Mouse (Mus musculus) hindbrain, embryonic 10.5 days (tissue): ENCODE results near the gene Erbb4. TPM values are rescaled to one million over a fixed set of nuclear protein-coding genes. Genes with fewer than 3 reads are reported as not detected.
A peak's percentile ranks its signal among the peaks of the same experiment; 100 is the strongest.

Experiments used
- DNase-seq: peaks from one replicate; pipeline ENCODE4 v3.0.0-alpha.2; 2017; ENCODE audit warnings: low spot score
- H3K27ac ChIP-seq: fragments of 300-500 bp; sonication (generic); 2 replicates; pipeline ENCODE4 v1.5.1; 2016; ENCODE audit warnings: mild to moderate bottlenecking, moderate library complexity
- H3K27me3 ChIP-seq: fragments of 300-500 bp; sonication (generic); 2 replicates; pipeline ENCODE4 v1.6.1; 2016; ENCODE audit warnings: mild to moderate bottlenecking; ENCODE audit not compliant: poor library complexity, insufficient read depth, severe bottlenecking
- H3K36me3 ChIP-seq: fragments of 300-500 bp; sonication (generic); 2 replicates; pipeline ENCODE4 v1.6.1; 2016; ENCODE audit warnings: mild to moderate bottlenecking, moderate library complexity
- H3K4me1 ChIP-seq: fragments of 300-500 bp; sonication (generic); replicated peaks from 2 replicates; pipeline ENCODE4 v1.6.1; 2016; ENCODE audit warnings: mild to moderate bottlenecking
- H3K4me3 ChIP-seq: fragments of 300-500 bp; sonication (generic); 2 replicates; pipeline ENCODE4 v1.5.1; 2016; ENCODE audit warnings: mild to moderate bottlenecking, moderate library complexity
- H3K9me3 ChIP-seq: fragments of 300-500 bp; sonication (generic); 2 replicates; pipeline ENCODE4 v1.6.1; 2016; ENCODE audit warnings: mild to moderate bottlenecking, moderate library complexity
- WGBS: fragments of 180-500 bp; shearing (Covaris S2); methylation state at CpG from one replicate; pipeline ENCODE4 v1.1.7; 2016; 5-methylcytosine and 5-hydroxymethylcytosine counted together
- polyA plus RNA-seq: library from polyadenylated mRNA; unstranded; fragments of >200 nt; fragmentation: Nextera tagmentation; extraction: Ambion mirVana; gene quantifications from 2 replicates; pipeline ENCODE4 v1.2.1, GENCODE M21; 2016

Erbb4 gene
- polyA plus RNA-seq, 1 experiment from 2014 or later: 3.8 TPM

- Histone ChIP-seq H3K4me3 (no peak overlapping the region), H3K27me3 (no peaks in the 10 kb centered on the region), H3K9me3 (no peaks in the 10 kb centered on the region), H3K36me3 (no peaks in the 10 kb centered on the region), H3K27ac (no peak overlapping the region), H3K4me1 (no peaks in the 10 kb centered on the region)
- WGBS: 83% methylated on average over 2 of the region's 2 CpGs
- no peak for DNase-seq
These were observed 128.6 kb downstream of the Erbb4 start for GRCm38 (mm10) chr1:68979251-68979650.

- no peaks in the 10 kb centered on the region for H3K4me1 ChIP-seq
- H3K9me3 ChIP-seq: no peaks in the 10 kb centered on the region
- no peak overlapping the region for H3K4me3 ChIP-seq
- no peak overlapping the region for H3K27ac ChIP-seq
- H3K36me3 ChIP-seq: no peaks in the 10 kb centered on the region
- 92% methylated on average over 3 of the region's 3 CpGs for WGBS
- H3K27me3 ChIP-seq: no peaks in the 10 kb centered on the region
- no peak for DNase-seq
These were observed 129.3 kb downstream of the Erbb4 start for GRCm38 (mm10) chr1:68978571-68978970.

GRCm38 (mm10) chr1:68973355-68974127, 134.3 kb downstream of the Erbb4 start:
- H3K4me1 ChIP-seq: no peaks in the 10 kb centered on the region
- 77% methylated on average over 5 of the region's 5 CpGs for WGBS
- no peak overlapping the region for H3K27ac ChIP-seq
- no peaks in the 10 kb centered on the region for H3K9me3 ChIP-seq
- H3K27me3 ChIP-seq: no peaks in the 10 kb centered on the region
- H3K36me3 ChIP-seq: no peaks in the 10 kb centered on the region
- no peak overlapping the region for H3K4me3 ChIP-seq
- DNase-seq: no peak

GRCm38 (mm10) chr1:68964127-68964526, 143.7 kb downstream of the Erbb4 start:
- Histone ChIP-seq H3K36me3 (no peaks in the 10 kb centered on the region), H3K9me3 (no peaks in the 10 kb centered on the region), H3K4me3 (no peak overlapping the region), H3K27me3 (no peaks in the 10 kb centered on the region), H3K4me1 (peaks cover 11% of the 10 kb centered on the region), H3K27ac (no peak overlapping the region)
- no peak for DNase-seq

GRCm38 (mm10) chr1:68961365-68962116, 146.3 kb downstream of the Erbb4 start:
- Histone ChIP-seq H3K9me3 (no peaks in the 10 kb centered on the region), H3K4me3 (no peak overlapping the region), H3K27me3 (no peaks in the 10 kb centered on the region), H3K36me3 (no peaks in the 10 kb centered on the region), H3K4me1 (peaks cover 11% of the 10 kb centered on the region), H3K27ac (peak overlapping the region; percentile 35; the same call in 1 of the 2 replicates)
- no peak for DNase-seq
- 46% methylated on average over 2 of the region's 2 CpGs for WGBS

GRCm38 (mm10) chr1:68956766-68957533, 150.9 kb downstream of the Erbb4 start:
- H3K9me3 ChIP-seq: no peaks in the 10 kb centered on the region
- no peak overlapping the region for H3K27ac ChIP-seq
- no peak overlapping the region for H3K4me3 ChIP-seq
- H3K36me3 ChIP-seq: no peaks in the 10 kb centered on the region
- no peaks in the 10 kb centered on the region for H3K27me3 ChIP-seq
- H3K4me1 ChIP-seq: peaks cover 16% of the 10 kb centered on the region
- no peak for DNase-seq
- 62% methylated on average over 4 of the region's 4 CpGs for whole genome bisulfite sequencing

GRCm38 (mm10) chr1:68955482-68955881, 152.4 kb downstream of the Erbb4 start:
- Histone ChIP-seq H3K9me3 (no peaks in the 10 kb centered on the region), H3K4me1 (0 out of 2 replicates have a peak, but pooled peaks cover 6% of the 10 kb centered on the region), H3K36me3 (no peaks in the 10 kb centered on the region), H3K27ac (no peak overlapping the region), H3K4me3 (no peak overlapping the region), H3K27me3 (no peaks in the 10 kb centered on the region)
- no peak for DNase-seq
- 59% methylated on average over 2 of the region's 2 CpGs for WGBS

- Histone ChIP-seq H3K4me1 (no peaks in the 10 kb centered on the region), H3K9me3 (no peaks in the 10 kb centered on the region), H3K27me3 (no peaks in the 10 kb centered on the region), H3K27ac (no peak overlapping the region), H3K4me3 (no peak overlapping the region), H3K36me3 (no peaks in the 10 kb centered on the region)
- DNase-seq: no peak
- WGBS: 67% methylated on average over 2 of the region's 2 CpGs
These were observed 164.7 kb downstream of the Erbb4 start for GRCm38 (mm10) chr1:68943141-68943540.

GRCm38 (mm10) chr1:68934804-68935203, 173.1 kb downstream of the Erbb4 start:
- no peaks in the 10 kb centered on the region for H3K9me3 ChIP-seq
- H3K4me1 ChIP-seq: no peaks in the 10 kb centered on the region
- DNase-seq: no peak
- no peak overlapping the region for H3K4me3 ChIP-seq
- H3K27me3 ChIP-seq: no peaks in the 10 kb centered on the region
- H3K36me3 ChIP-seq: no peaks in the 10 kb centered on the region
- no peak overlapping the region for H3K27ac ChIP-seq

- no peak for DNase-seq
- Histone ChIP-seq H3K9me3 (no peaks in the 10 kb centered on the region), H3K36me3 (no peaks in the 10 kb centered on the region), H3K4me1 (no peaks in the 10 kb centered on the region), H3K27me3 (no peaks in the 10 kb centered on the region), H3K4me3 (no peak overlapping the region), H3K27ac (no peak overlapping the region)
- WGBS: 86% methylated on average over 3 of the region's 3 CpGs
These were observed 174.4 kb downstream of the Erbb4 start for GRCm38 (mm10) chr1:68933330-68934065.

- H3K27me3 ChIP-seq: no peaks in the 10 kb centered on the region
- H3K4me1 ChIP-seq: no peaks in the 10 kb centered on the region
- 86% methylated on average over 3 of the region's 3 CpGs for WGBS
- no peak for DNase-seq
- no peaks in the 10 kb centered on the region for H3K36me3 ChIP-seq
- H3K4me3 ChIP-seq: no peak overlapping the region
- H3K27ac ChIP-seq: no peak overlapping the region
- no peaks in the 10 kb centered on the region for H3K9me3 ChIP-seq
These were observed 190.0 kb downstream of the Erbb4 start for GRCm38 (mm10) chr1:68917828-68918227.

- WGBS: 86% methylated on average over 2 of the region's 2 CpGs
- no peaks in the 10 kb centered on the region for H3K36me3 ChIP-seq
These were observed 215.8 kb downstream of the Erbb4 start for GRCm38 (mm10) chr1:68892041-68892440.

More at GRCm38 (mm10) chr1:68892041-68892440, 215.8 kb downstream of the Erbb4 start:
- Histone ChIP-seq H3K4me3 (no peak overlapping the region), H3K9me3 (no peaks in the 10 kb centered on the region), H3K27me3 (no peaks in the 10 kb centered on the region), H3K4me1 (no peaks in the 10 kb centered on the region), H3K27ac (no peak overlapping the region)
- DNase-seq: no peak
